Mouse (Mus musculus): ENCODE results near the gene Rcc1l.
A peak's percentile ranks its signal among the peaks of the same experiment; 100 is the strongest.

Gene Rcc1l

DNA sequence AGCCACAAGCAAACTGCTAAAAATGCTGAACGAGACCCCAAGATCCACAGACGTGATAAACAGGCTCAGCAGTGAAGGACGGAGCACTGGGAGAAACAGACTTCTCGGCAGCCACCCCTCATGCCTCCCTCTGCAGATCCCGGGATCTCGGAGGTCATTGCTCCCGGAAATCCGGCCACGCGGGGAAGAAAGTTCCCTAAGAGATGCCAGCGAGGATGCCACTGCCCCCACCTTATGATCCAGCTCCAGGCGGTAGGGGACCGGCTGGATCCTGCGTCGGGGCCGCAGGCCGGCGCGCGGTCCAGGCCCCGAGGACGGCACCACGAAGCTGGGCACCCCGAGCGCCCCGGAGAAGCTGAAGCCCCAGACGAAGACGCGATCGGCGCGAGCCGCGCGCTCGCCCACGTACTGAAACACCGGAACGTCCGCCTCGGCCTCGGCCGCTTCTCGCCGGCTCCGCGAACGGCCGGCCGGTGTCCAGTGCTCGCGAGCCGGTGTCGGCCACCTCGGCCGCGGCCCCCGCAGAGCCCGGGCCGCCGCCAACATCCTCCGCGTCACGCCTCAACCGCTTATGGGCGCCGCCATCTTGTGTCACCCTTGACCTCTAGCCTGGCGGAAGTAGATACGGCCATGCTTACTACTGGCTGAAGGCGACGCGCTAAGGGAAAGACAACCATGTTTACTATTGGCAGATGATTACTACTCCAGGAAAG, at the start of gene Rcc1l:
TSS of gene Rcc1l (minus strand) at position 606 of the 713 bp plus-strand sequence.
- peak; percentile 94 for DNase-seq (ENCODE audit: low read depth)

DNA sequence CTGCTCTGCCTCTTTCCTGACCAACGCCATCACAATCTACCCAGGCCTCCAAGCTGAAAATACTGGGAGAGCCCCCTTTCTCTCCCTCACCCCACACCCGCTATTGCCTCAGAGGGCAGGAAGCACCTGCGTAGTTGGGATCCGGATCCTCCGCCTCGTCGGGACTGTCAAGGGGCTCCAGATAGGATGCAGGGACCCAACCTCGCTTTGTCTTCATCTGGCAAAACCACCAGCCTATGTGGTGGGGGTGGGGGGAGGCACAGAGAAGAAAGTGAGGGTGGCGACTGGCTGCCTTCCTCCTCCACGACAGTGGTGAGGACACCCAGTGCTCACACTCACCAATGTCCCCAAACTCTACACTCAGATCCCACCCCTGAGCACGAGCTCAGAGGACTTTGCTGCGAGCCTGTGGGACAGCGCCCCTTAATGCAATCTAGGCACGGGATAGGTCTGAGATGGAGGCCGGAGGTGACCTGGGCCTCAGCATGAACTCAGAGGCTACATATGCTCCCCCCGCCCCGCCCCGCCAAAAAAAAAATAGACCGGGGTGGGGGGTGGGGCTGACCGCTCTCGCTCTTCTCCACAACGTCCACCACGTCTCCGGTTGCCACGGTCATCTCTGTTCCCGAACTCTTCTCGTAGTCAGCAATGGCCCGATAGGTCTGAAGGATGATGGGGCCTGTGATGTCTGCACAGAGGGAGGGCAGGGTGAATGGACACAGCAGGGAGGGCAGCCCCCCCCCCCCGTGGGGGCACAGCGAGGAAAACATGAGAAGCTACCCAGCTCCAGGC, 48.7 kb upstream of the Rcc1l start:
- no peak for DNase-seq (ENCODE audit: low read depth)

DNA sequence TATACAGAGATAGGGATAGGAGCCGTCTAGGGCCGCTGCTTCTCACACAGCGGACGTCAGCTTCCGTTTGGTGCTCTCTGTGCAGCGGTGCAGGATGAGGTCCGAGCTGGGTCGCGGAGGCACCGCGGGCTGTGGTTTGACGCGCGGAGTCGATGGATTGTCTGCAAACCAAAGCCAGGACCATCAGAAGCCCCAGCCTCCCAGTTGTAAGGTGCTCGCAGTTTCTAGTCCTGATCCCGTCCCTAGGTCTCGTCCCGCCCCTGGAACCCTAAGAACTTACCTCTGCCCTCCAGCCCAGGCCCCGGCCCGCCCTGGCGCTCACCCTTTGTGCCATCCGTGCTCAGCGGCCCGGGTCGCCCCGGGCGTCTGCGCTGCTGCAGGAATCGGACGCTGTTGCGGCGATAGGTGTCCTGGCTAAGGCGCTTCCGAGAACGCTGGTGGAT, 45.2 kb upstream of the Rcc1l start:
- DNase-seq (ENCODE audit: low read depth), result no peak

DNA sequence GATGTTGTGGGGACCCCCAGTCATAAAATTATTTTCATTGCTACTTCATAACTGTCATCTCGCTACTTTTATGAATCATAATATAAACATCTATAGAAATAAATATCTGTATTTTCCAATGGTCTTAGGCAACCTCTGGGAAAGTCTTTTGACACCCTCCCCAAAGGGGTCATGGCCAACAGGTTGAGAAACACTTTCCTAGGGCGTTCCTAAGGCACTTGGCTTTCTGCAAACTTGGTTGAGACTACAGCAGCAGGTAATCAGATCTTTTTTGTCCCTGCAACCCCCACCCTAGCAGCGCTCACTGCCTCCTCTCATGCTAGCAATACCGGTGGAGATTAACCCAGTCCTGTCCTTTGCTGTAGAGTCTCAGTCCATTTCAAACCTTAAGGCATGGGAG, 44.7 kb upstream of the Rcc1l start:
- DNase-seq (ENCODE audit: low read depth), result no peak

DNA sequence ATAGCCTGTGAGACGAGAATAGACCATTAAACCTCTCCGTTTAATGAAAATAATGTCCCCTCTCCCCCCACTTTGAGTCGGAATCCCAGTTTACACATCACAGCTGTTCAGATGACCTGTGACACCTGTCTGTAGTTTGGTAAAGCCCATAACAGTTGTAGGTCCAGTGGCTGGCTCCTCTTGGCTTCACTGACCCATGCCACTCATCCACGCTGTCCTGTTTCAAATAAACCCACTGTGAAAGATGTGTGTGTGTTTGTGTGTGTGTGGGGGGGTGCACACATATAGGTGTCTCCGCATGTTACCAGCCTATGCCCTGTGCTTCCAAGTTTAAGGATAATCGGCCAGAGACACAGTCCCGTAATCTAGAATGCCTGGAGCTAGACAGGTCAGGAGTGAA, 41.3 kb upstream of the Rcc1l start:
- no peak for DNase-seq (ENCODE audit: low read depth)

DNA sequence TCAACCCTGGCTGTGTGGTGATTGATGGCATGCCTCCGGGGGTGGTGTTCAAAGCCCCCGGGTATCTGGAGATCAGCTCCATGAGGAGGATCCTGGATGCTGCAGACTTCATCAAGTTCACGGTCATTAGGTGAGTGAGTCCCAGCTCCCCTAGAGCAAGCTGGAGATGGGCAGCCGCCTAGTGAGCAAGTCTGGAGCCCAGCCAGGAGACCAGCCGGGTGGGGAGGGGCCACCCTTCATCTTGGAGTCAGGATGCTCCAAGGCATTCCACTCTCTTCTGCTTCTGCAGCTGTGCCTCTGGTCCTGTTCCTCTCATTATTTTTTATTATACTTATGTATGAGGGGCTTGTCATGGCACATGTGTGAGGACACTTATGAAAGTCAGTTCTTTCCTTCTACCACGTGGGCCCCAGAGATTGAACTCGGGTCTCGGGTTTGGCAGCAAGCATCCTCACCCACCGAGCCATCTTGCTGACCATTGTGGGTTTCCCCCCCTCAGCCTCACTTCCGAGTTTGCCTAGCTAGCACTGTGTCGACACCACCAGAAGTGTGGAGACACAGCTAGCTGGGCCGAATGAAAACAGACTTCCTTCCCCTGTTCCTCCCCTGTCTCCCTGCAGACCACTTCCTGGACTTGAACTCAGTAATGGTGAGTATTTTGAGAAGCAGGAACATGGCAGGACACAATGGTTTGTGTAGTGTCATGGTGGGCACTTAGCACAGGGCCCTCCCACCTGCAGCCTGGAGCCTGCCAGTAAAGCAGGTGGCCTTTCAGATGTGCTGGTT, 37.6 kb upstream of the Rcc1l start:
- DNase-seq (ENCODE audit: low read depth), result no peak

DNA sequence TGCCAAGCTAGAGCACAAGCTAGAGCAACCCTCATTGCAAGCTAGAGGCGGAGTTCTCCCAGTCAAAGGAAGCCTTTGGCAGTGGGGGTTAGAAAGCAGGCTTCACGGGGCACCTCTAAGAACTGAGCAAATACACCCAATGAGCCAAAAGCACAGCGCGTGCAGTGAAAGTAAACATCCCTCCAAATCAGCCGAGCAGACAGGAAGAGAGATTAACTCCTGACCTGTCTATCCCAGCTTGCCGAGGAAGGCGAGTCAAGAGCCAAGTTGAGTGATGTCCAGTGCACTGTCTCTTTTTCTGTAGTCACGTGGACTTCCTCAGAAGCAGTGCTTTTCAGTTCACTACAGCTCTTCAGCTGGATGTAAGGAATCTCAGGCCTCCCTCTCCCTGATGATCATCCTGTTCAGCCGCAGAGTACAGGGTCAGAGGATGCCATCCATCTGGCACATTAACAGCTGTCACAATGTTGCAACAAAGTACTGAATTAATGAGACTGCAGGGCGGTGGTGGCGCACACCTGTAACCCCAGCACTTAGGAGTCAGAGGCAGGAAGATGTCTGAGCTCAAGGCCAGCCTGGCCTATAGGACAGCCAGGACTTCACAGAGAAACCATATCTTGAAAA, 33.5 kb upstream of the Rcc1l start:
- DNase-seq (ENCODE audit: low read depth), result no peak

DNA sequence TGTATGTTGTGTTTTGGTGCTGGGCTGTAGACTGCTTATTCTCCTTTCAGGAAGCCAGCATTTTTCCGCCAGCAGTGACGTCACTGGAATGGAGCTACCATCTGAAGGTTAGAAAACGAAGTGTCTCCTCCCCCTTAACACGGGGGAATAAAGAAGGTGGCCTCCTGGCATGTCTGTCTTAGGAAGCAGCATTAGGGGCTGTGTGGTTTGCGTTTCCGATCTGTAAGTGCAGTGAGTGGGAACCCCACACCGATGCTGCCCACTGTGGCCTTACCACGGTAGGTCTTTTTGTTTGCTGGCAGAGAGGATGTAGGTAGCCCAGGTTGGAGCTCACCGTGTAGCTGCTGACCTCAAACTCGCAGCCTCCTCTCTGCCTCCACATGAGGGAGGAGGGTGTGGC, 30.1 kb upstream of the Rcc1l start:
- DNase-seq (ENCODE audit: low read depth), result no peak

DNA sequence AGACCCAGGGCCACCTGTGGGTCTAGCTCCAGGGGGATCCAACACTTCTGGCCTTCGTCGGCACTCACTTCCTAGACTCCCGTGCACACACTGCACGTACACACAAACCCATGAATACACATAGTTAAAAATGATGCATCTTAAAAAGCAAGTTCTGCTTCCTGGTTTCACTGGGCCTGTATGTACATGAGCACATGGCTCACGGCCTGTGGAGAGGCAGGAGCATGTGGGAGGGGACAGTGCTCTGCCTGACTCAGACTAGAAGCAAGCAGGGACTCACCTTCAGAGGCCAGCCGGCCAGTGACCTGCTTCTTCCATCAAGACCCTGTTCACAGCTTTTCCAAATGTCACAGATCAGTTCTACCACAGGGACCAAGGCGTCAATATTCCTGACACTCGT, 17.1 kb upstream of the Rcc1l start:
- DNase-seq (ENCODE audit: low read depth), result no peak

DNA sequence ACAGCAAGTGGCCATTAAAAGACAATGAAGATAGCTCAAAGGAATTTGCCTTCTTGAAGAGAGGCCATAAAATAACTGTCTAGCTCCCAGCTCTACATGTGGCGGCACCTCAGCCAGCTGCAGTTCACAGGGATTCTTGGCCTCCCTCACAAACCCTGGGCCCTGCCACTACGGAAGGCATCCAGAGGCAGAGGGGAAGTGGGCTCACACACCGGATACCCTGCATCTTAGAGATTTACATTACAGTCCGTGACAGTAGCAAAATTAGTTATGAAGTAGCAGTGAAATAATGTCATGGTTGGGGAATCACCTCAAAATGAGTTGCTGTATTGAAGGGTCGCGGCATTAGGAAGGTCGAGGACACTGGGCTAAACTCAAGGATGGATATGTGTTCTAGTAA, 12.0 kb upstream of the Rcc1l start:
- no peak for DNase-seq (ENCODE audit: low read depth)

DNA sequence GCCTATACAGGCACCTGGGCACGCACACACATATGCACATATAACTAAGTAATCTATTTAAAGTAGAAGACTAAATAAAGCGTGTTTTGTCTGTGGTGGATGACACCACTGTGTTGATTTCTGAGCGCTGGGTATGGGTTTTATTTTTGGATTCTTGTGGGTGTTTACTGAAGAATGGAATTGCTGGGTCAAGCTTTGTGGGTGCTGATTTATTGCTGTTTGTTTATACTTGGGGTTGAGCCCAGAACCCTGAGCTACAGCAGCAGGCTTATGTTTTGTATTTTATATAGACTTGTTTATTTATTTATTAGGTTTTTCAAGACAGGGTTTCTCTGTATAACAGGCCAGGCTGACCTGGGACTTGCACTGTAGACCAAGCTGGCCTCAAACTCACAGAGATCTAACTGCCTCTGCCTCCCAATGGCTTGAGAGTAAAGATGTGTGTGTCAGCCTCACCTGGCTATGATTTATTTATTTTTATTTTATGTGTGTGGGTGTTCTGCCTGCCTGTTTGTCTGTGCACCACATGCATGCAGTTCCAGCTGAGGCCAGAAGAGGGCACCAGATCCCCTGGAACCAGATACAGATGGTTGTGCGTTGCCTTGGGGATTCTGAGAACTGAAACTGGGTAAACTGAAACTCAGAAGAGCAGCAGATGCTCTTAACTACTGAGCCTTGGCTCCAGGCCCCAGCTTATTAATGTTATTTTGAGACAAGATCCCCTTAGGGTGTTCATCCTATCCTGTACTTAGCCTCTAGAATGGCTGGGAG, 10.6 kb upstream of the Rcc1l start:
- peak; percentile 76 for DNase-seq (ENCODE audit: low read depth)

DNA sequence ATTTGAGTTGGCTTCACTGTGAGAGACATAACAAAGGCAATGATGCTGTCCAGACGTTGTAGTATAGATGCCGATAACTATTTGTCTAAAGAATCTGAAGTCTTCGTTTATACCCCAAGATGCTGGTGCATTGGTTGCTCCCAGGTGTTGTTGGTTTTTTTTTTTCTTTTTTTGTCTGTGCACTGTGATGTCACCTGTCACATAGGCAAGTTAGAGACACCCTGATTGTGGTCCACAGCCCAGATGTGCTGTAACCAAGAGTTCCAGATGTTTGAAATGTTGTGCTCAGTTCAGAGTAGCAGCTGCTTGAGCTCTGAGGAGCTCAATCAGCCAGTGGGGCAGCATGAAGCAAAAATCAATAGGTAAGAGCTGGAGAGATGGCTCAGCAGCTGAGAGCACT, 9.5 kb upstream of the Rcc1l start:
- DNase-seq (ENCODE audit: low read depth), result no peak

DNA sequence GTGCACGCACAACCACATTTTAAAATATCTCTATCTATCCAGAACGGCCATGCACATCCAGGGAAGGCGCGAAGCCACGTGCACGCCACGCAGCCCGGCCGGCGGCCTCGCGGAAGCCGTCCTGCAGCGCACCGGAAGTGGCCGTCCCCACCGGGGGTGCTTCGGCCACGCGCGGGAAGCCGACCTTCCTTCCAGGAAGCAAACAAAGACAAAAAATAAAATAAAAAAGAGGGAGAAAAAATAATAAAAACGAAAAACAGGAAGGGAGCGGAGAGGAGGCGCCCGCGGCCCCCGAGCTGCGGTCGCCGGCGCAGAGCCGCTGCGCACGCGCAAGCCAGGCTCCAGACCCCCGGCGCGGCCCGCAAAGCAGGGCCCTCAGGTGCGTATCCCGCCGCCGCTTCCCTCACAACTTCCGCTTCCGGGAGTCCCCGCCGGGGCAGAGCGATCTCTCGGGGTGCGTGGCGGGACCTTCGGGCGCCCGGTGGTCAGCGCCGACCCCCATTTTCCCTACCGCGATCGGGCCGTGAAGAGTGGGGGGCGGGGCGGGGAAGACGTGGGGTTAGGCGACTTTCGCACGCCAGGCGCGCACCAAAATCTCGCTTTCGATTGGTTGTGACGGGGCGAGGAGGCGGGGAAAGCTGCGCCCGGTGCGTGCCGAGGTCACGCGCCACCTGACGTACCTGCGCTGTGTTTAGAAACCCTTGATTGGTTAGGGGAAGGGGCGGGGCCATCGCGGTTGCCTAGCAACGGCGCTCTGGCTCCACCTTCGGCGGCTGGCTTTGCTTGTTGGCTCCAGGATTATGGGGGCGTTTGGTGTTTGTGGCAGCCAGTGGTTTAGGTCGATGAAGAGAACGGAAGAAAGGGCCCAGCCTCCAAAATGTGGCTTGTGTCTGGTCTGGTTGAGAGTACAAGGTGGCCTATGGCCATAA, 7.6 kb upstream of the Rcc1l start, which contains the start of gene Gtf2ird2:
TSS of gene Gtf2ird2 (plus strand) at position 140 of the 929 bp plus-strand sequence.
- DNase-seq (ENCODE audit: low read depth), result peak; percentile 100

DNA sequence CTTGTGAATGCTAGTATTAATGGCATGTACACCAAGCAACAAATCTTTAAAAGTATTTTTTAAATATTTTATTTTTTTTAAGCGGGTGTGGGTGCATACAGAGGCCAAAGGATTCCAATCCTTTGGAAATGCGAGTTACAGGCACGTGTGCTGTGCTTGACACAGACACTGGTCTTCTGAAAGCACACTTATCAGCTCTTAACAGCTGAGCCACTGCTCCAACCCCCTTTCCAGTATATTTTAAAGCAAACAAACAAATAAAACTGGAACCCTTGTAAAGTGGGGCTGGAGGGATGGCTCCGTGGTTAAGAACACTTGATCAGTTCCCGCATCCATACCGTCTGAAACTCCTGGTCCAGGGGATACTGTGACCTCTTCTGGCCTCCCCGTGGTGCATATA, 6.6 kb upstream of the Rcc1l start:
- DNase-seq (ENCODE audit: low read depth), result peak; percentile 12

DNA sequence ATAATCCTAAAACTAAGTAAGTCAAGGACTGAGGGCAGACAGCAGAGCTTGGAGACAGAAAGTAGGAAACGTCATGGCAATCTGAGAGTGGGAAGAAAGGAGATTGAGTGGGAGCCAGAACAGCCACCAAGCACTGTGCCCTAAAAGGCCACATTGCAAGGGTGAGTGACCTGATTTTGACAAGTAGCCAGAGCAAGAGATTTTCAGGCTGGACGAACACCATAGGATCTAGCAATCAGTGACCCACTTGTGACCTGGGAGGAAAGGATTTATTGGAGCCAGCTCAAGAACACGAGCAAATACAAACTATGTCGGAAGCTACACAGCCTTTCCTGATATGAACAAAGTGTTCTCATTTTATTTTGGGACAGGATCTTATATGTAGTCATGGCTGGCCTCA, 6.2 kb upstream of the Rcc1l start:
- no peak for DNase-seq (ENCODE audit: low read depth)

DNA sequence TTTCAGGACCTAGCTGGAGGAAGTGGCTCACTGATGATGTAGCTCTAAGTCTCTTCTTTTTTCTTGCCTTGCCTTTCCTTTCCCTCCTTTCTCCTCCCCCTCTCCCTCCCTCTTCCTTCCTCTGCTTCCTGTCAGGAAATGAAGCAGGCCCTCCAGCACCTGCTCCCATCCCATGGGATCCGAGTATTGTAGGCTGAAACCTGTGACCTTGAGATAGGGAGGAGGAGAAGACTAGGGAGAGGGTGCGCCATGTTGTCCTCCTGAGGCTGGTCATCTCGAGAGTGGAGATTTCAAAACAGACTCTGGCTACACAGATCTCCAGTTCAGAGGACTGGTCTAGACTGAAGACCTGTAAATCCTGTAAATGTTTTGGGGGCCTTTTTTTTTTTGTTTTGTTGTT, 5.6 kb upstream of the Rcc1l start:
- no peak for DNase-seq (ENCODE audit: low read depth)

DNA sequence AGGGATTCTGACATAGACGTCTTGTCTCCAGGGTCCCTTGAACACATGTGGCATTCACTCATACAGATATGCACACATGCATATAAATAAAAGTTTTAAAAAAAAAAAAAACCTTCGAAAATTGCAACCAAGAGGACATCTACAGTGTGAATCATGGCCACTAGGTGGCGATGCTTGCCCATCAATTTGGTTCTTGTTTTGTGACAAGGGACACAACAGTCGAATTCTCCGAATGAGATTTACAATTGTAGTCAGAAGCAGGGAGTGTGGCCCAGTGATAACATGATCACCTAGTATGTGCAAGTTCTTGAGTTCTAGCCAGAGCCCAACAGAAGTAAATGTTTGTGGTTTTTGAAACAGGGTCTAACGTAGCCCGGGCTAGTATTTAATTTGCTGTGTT, 3.3 kb upstream of the Rcc1l start:
- peak; percentile 92 for DNase-seq (ENCODE audit: low read depth)

DNA sequence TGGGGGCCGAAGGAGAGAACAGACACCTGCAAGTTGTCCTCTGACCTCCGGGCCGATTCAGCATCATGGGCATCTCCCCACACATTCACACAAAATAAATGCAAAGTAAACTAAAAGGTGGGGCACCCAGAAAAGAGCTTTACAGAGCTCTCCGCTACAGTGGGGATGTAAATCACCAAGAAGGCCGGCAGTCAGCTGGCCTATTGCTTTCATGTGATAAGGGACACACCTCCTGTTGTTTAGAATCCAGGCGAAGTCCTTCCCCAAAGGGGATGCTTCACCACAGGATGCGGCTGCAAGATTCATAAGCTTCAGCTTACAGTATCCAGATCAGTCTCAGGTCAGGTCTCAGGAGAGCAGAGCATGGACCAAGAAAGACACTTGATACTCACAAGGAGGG, 2.0 kb upstream of the Rcc1l start:
- no peak for DNase-seq (ENCODE audit: low read depth)

DNA sequence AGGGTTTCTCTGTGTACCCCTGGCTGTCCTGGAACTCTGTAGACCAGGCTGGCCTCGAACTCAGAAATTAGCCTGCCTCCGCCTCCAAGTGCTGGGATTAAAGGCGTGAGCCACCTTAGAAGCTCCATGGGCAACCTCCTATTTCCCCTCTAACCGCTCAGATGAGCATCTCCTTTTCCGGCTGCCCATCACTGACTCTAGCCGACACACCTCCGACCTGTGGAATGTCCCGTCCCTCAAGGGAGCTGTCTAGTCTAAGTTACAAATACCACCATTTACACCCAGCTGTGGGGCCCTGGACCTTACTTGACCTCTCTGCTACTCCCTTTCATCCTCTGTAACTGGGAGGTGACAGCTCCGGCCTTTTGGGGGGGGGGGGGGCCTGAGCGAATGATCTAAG, 878 bp downstream of the Rcc1l start:
- DNase-seq (ENCODE audit: low read depth), result peak; percentile 44

DNA sequence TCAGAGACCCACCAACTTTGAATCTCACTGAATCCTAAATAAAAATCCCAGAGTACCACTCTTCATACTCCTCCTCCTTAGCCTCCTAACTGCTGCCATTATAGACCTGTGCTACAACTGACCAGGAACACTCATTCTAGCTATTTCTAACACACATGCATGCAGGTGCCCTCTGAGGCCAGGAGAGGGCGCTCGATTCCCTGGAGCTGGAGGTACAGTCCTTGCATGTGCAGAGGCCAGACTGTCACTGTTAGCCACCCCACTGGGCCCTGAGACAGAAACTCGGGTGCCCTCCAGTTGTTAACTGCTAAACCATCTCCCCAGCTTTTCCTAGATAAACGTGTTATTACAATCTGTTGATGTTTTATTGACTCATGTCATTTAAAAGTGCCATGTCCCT, 3.4 kb downstream of the Rcc1l start:
- peak; percentile 59 for DNase-seq (ENCODE audit: low read depth)

Data from NIH3T3 (cell line).